Mouse (Mus musculus): ENCODE results near the gene Doc2a. TPM values are rescaled to one million over a fixed set of nuclear protein-coding genes. Genes with fewer than 3 reads are reported as not detected.
"Not testable (repeated sequence)": the region's sequence is repeated elsewhere in the genome, so short reads cannot be mapped to it uniquely, and the experiment has no call there.

The Doc2a gene
- polyA plus RNA-seq, 1 experiment: 44.5 TPM

GRCm38 (mm10) chr7:126863791-126864190, 16.6 kb downstream of the Doc2a start:
- no peak for DNase-seq (ENCODE audit: extremely low spot score in 1 of 2, low spot score in 1 of 2)

- DNase-seq (ENCODE audit: extremely low spot score in 1 of 2, low spot score in 1 of 2): no peak
Measured at GRCm38 (mm10) chr7:126867534-126867933, 20.3 kb downstream of the Doc2a start.

DNA sequence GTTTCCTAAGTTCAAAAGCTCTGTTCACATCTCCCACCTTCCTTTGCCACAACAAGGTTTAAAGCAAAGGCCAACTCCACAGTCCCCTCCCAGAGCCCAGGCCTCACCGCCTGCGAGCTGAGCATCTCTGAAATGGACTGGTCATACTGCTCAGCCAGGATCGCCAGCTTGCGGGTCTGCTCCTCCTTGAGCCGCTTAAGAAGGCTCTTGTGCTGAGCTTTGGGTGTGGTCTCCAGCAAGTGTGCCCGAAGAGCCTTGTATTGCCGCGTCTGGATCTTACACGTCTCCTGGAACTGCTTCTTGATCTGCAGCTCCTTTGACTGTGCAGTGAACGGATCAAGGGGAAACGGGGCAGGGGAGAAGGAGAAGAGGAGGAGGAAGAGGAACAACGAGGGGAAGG, 20.8 kb downstream of the Doc2a start:
- no peak for DNase-seq (ENCODE audit: extremely low spot score in 1 of 2, low spot score in 1 of 2)

- no peak for DNase-seq (ENCODE audit: extremely low spot score in 1 of 2, low spot score in 1 of 2)
Measured at GRCm38 (mm10) chr7:126869780-126870519, 22.7 kb downstream of the Doc2a start.

DNA sequence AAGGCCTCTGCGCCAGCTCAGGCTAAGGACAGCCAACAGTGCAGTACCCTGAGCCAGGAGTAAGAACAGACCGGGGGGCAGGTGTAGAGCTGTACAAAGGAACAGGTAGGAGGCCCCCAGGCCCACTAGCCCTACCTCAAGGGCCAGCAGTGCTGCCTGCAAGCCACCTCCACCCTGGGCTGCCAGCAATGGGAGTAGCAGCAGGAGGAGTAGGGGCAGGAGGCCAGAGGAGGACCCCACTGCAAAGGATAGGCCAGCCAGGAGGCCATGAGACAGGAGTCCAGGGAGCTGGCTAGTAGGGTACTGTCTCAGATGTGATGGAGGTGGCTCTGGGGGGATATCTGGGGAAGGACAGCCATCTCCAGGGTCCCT, 23.3 kb downstream of the Doc2a start:
- no peak for DNase-seq (ENCODE audit: extremely low spot score in 1 of 2, low spot score in 1 of 2)

GRCm38 (mm10) chr7:126877239-126877638, 30.0 kb downstream of the Doc2a start:
- DNase-seq (ENCODE audit: extremely low spot score in 1 of 2, low spot score in 1 of 2): no peak

DNA sequence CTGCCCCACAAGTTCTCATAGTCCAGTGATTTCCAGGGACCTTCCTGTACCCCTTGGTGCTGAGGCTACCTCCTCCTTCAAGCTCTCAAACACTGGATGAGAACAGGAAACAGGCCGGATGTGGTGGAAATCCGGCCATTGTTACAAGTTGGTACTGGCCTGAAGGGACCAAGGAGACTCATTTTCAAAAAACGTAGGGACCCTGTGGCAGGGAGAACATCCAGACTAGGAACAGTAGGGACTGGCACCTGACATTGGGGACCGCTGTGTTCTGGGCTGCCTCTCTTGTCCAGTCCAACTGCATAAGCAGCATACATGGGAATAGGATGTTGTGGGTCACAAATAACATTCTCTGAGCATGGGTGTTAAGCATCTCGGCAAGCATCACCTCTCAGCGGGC, 33.8 kb downstream of the Doc2a start:
- no peak for DNase-seq (ENCODE audit: extremely low spot score in 1 of 2, low spot score in 1 of 2)

GRCm38 (mm10) chr7:126883731-126884181, 36.5 kb downstream of the Doc2a start:
- DNase-seq (ENCODE audit: extremely low spot score in 1 of 2, low spot score in 1 of 2): no peak

- peak; percentile 97 to 99 for DNase-seq (ENCODE audit: extremely low spot score in 1 of 2, low spot score in 1 of 2)
Measured at GRCm38 (mm10) chr7:126884286-126885164, 37.3 kb downstream of the Doc2a start, which contains the start of gene Taok2. TSS of gene Taok2 (minus strand) at chr7:126884703.

GRCm38 (mm10) chr7:126887281-126887680, 40.1 kb downstream of the Doc2a start:
- DNase-seq (ENCODE audit: extremely low spot score in 1 of 2, low spot score in 1 of 2): no peak

DNA sequence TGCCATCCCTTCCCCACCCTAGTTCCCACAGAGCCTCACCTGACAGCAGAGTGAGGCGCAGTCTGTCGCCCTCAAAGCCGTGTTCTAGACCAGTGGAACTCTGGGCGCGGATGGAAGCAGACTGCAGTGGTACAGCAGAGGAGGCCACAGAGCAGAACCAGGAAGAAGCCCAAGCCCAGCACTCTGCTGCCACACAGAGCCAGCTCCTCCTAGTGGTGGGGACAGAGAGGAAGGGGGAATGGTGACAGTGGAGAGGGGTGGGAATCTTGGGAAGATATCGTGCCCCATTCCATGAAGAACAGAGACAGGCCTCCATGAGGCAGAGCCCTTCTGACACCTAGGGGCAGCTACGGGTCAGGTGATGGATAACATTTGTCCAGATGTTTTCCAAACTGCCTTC, 41.6 kb downstream of the Doc2a start:
- no peak for DNase-seq (ENCODE audit: extremely low spot score in 1 of 2, low spot score in 1 of 2)

GRCm38 (mm10) chr7:126896912-126897311, 49.7 kb downstream of the Doc2a start:
- no peak for DNase-seq (ENCODE audit: extremely low spot score in 1 of 2, low spot score in 1 of 2)

- no peak for DNase-seq (ENCODE audit: extremely low spot score in 1 of 2, low spot score in 1 of 2)
Measured at GRCm38 (mm10) chr7:126897390-126898101, 50.3 kb downstream of the Doc2a start.

DNA sequence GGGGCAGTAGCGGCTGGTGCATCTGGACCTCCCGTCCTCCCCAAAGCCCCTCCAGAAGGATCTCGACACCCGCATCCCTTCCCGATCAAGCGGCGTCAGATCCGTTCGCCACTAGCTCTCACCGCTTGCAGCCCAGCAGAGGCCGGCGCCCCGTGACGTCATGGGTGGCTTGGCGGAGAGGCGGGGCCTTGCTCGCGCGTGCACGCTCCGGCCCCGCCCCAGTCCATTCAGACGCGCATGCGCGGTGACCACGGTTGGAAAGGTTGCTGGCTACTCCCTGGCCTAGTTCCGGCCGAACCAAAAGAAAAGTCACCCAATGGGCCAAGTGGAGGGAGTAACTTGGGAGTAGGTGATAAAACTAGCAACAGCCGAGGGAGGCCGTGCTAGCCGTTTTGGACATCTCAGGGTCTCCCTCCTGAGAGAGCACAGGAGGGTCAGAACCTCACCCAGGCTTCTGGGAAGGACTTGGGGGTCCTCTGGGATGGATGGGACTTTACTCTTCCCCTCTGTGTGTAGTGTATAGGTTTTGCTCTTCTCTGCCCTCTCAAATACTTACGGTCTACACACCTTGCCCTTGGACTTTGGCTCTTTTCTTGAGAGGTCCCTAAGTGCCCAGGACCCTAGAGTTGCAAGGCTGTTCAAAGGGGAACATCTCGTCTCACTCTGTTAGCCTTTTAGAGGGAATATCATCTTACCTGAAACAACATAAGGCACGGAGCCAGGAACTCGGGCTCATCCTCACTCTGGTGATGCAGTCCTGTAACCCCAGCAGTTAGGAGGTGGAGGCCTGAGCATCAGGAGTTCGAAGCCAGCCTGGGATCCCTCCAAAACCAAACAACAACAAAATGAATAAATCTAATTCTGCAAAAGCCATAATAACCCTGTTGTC, 51.1 kb downstream of the Doc2a start:
- DNase-seq (ENCODE audit: extremely low spot score in 1 of 2, low spot score in 1 of 2): peak; percentile 76 to 97

- not testable (repeated sequence) for DNase-seq (ENCODE audit: extremely low spot score in 1 of 2, low spot score in 1 of 2)
Measured at GRCm38 (mm10) chr7:126899781-126900180, 52.6 kb downstream of the Doc2a start.

Other genes with a start within 250 kb of the Doc2a start
- 23.9 and 31.7 TPM in 2 replicates for gene Nupr1, start 216.6 kb upstream of the Doc2a start, polyA plus RNA-seq (2012; rRNA removed)
- 40.2 and 44.8 TPM in 2 replicates for gene Sgf29, start 198.1 kb upstream of the Doc2a start, polyA plus RNA-seq (2012; rRNA removed)
- gene Sult1a1, start 171.0 kb upstream of the Doc2a start, polyA plus RNA-seq (2012; rRNA removed): 10.7 and 11.1 TPM in 2 replicates
- gene Bola2, start 152.0 kb upstream of the Doc2a start, polyA plus RNA-seq (2012; rRNA removed): 46.4 and 65.4 TPM in 2 replicates
- 34.3 and 34.5 TPM in 2 replicates for gene Slx1b, start 151.6 kb upstream of the Doc2a start, polyA plus RNA-seq (2012; rRNA removed)
- gene Coro1a, start 139.6 kb upstream of the Doc2a start, polyA plus RNA-seq (2012; rRNA removed): 135 and 145 TPM in 2 replicates
- gene Mapk3, start 87.8 kb upstream of the Doc2a start, polyA plus RNA-seq (2012; rRNA removed): 305 and 314 TPM in 2 replicates
- 4.4 and 6.4 TPM in 2 replicates for gene Gdpd3, start 81.1 kb upstream of the Doc2a start, polyA plus RNA-seq (2012; rRNA removed)
- 439 and 535 TPM in 2 replicates for gene Ypel3, start 70.5 kb upstream of the Doc2a start, polyA plus RNA-seq (2012; rRNA removed)
- 1.4 and 1.9 TPM in 2 replicates for gene Tbx6, start 65.9 kb upstream of the Doc2a start, polyA plus RNA-seq (2012; rRNA removed)
- gene Ppp4c, start 54.9 kb upstream of the Doc2a start, polyA plus RNA-seq (2012; rRNA removed): 84.5 and 85.1 TPM in 2 replicates
- gene Fam57b, start 49.7 kb upstream of the Doc2a start, polyA plus RNA-seq (2012; rRNA removed): 130 and 142 TPM in 2 replicates
- 0.53 TPM in 1 of 2 replicates, not detected in the other for gene 4930451I11Rik, start 15.8 kb upstream of the Doc2a start, polyA plus RNA-seq (2012; rRNA removed)
- gene Hirip3, start 14.6 kb downstream of the Doc2a start, polyA plus RNA-seq (2012; rRNA removed): 89.0 and 92.5 TPM in 2 replicates
- 56.0 and 58.8 TPM in 2 replicates for gene Ino80e, start 15.0 kb downstream of the Doc2a start, polyA plus RNA-seq (2012; rRNA removed)
- gene Taok2, start 37.3 kb downstream of the Doc2a start, polyA plus RNA-seq (2012; rRNA removed): 105 and 110 TPM in 2 replicates
- gene Tmem219, start 75.5 kb downstream of the Doc2a start, polyA plus RNA-seq (2012; rRNA removed): 27.7 and 30.9 TPM in 2 replicates
- 163 and 171 TPM in 2 replicates for gene Kctd13, start 81.5 kb downstream of the Doc2a start, polyA plus RNA-seq (2012; rRNA removed)
- gene Asphd1, start 102.2 kb downstream of the Doc2a start, polyA plus RNA-seq (2012; rRNA removed): 46.4 and 54.9 TPM in 2 replicates
- 175 and 194 TPM in 2 replicates for gene Sez6l2, start 103.1 kb downstream of the Doc2a start, polyA plus RNA-seq (2012; rRNA removed)
- 224 and 230 TPM in 2 replicates for gene Cdipt, start 128.5 kb downstream of the Doc2a start, polyA plus RNA-seq (2012; rRNA removed)
- 0.80 and 1.0 TPM in 2 replicates for gene Cdiptos, start 128.7 kb downstream of the Doc2a start, polyA plus RNA-seq (2012; rRNA removed)
- gene Mvp, start 167.2 kb downstream of the Doc2a start, polyA plus RNA-seq (2012; rRNA removed): 8.3 and 8.8 TPM in 2 replicates
- gene Pagr1b, start 169.1 kb downstream of the Doc2a start, polyA plus RNA-seq (2012; rRNA removed): 1.7 and 2.4 TPM in 2 replicates
- gene Pagr1a, start 169.9 kb downstream of the Doc2a start, polyA plus RNA-seq (2012; rRNA removed): 30.0 and 42.3 TPM in 2 replicates
- gene Gm42742, start 173.7 kb downstream of the Doc2a start, polyA plus RNA-seq (2012; rRNA removed): 95.5 and 113 TPM in 2 replicates
- 227 and 259 TPM in 2 replicates for gene Prrt2, start 173.8 kb downstream of the Doc2a start, polyA plus RNA-seq (2012; rRNA removed)
- gene Maz, start 179.6 kb downstream of the Doc2a start, polyA plus RNA-seq (2012; rRNA removed): 165 and 186 TPM in 2 replicates
- gene Kif22, start 195.1 kb downstream of the Doc2a start, polyA plus RNA-seq (2012; rRNA removed): 6.0 and 7.4 TPM in 2 replicates
- 0.16 and 0.23 TPM in 2 replicates for gene Zg16, start 239.9 kb downstream of the Doc2a start, polyA plus RNA-seq (2012; rRNA removed)
- gene AI467606, start 243.9 kb downstream of the Doc2a start, polyA plus RNA-seq (2012; rRNA removed): 2.3 and 2.9 TPM in 2 replicates

Data from frontal cortex, adult 2 months (tissue).